Mouse (Mus musculus) heart, postnatal 14 days (tissue): ENCODE data around the gene Papss2. TPM values are rescaled to one million over a fixed set of nuclear protein-coding genes. Genes with fewer than 3 reads are reported as not detected.
A peak's percentile ranks its signal among the peaks of the same experiment; 100 is the strongest.
"Not testable (repeated sequence)": the region's sequence is repeated elsewhere in the genome, so short reads cannot be mapped to it uniquely, and the experiment has no call there.

ENCODE experiments used
- DNase-seq, 2 experiments: peaks; one replicate each; pipeline ENCODE4 v3.0.0; 2021 to 2022
- intact Hi-C: fragments of 180-260 bp; cut with DNase I; formaldehyde crosslinking; loops from one replicate; pipeline ENCODE4 v1.15.1; 2025
- total RNA-seq, 2 experiments: library from RNA; stranded (reverse); gene quantifications; 2 replicates each; pipeline ENCODE4 v1.2.3; 2021

Papss2 gene
- total RNA-seq, 2 experiments from 2014 or later = 15.6 to 18.7 TPM

- intact Hi-C loops = no loop called here
- DNase-seq = no peak
Observed at GRCm38 (mm10) chr19:32687721-32688120, 92.1 kb downstream of the Papss2 start.

- intact Hi-C loops, DNase-seq: not testable (repeated sequence)
Observed at GRCm38 (mm10) chr19:32688227-32688626, 92.6 kb downstream of the Papss2 start.

- intact Hi-C loops = loop anchor here (2.0 to 5.0 kb wide), 2 partner anchors 97 to 189 kb away; no protein-coding TSS in a partner anchor
- DNase-seq = peak in 1 of 2 experiments; percentile 9
Observed at GRCm38 (mm10) chr19:32689724-32690123, 94.1 kb downstream of the Papss2 start.

GRCm38 (mm10) chr19:32696674-32697073 is 101.1 kb downstream of the Papss2 start:
- intact Hi-C loops = no loop called here
- DNase-seq = no peak

- DNase-seq = no peak
- intact Hi-C loops = no loop called here
Observed at GRCm38 (mm10) chr19:32702191-32702590, 106.6 kb downstream of the Papss2 start.

- intact Hi-C loops = no loop called here
- no peak for DNase-seq
Observed at GRCm38 (mm10) chr19:32708996-32709395, 113.4 kb downstream of the Papss2 start.

GRCm38 (mm10) chr19:32710288-32710687 is 114.7 kb downstream of the Papss2 start:
- intact Hi-C loops = no loop called here
- no peak for DNase-seq

GRCm38 (mm10) chr19:32711761-32712541 is 116.4 kb downstream of the Papss2 start:
- DNase-seq = peak; percentile 94 to 95
- intact Hi-C loops = loop anchor here (2.0 kb wide), 1 partner anchor 43 kb away; no protein-coding TSS in a partner anchor

GRCm38 (mm10) chr19:32712588-32713042 is 117.0 kb downstream of the Papss2 start:
- peak; percentile 62 to 69 for DNase-seq
- intact Hi-C loops = loop anchor here (2.0 kb wide), 1 partner anchor 42 kb away; no protein-coding TSS in a partner anchor

- intact Hi-C loops = loop anchor here (2.0 kb wide), 1 partner anchor 41 kb away; no protein-coding TSS in a partner anchor
- DNase-seq = no peak
Observed at GRCm38 (mm10) chr19:32713471-32713870, 117.9 kb downstream of the Papss2 start.

- DNase-seq = peak; percentile 72 to 85
Observed at GRCm38 (mm10) chr19:32715201-32715600, 119.6 kb downstream of the Papss2 start.

GRCm38 (mm10) chr19:32715681-32716080 is 120.1 kb downstream of the Papss2 start:
- intact Hi-C loops = loop anchor here (1.0 to 5.0 kb wide), 3 partner anchors 242 to 651 kb away; no protein-coding TSS in a partner anchor
- no peak for DNase-seq

More at GRCm38 (mm10) chr19:32715201-32715600, 119.6 kb downstream of the Papss2 start:
- intact Hi-C loops = loop anchor here (1.0 to 5.0 kb wide), 3 partner anchors 242 to 651 kb away; no protein-coding TSS in a partner anchor

Other genes starting within 250 kb of the Papss2 start
- 10 to 100 TPM; 75.1 to 77.5 TPM for gene Sgms1, start 206.1 kb upstream of the Papss2 start, total RNA-seq
- 10 to 100 TPM; 19.7 to 27.8 TPM for gene Rpl9-ps6, start 129.2 kb upstream of the Papss2 start, total RNA-seq
- gene Minpp1, start 110.0 kb upstream of the Papss2 start, total RNA-seq = 10 to 100 TPM; 19.3 to 20.3 TPM
- gene Atad1, start 144.0 kb downstream of the Papss2 start, total RNA-seq = 10 to 100 TPM; 68.7 to 72.1 TPM
- gene Pten, start 161.7 kb downstream of the Papss2 start, total RNA-seq = 10 to 100 TPM; 65.4 to 66.3 TPM